Mouse (Mus musculus) intestine, postnatal 0 days (tissue): ENCODE measurements around the gene Wdr61. TPM values are rescaled to one million over a fixed set of nuclear protein-coding genes. Genes with fewer than 3 reads are reported as not detected.

ENCODE experiments used
- ATAC-seq: fragments of 200-750 bp; cut with Nextera tagmentation; 2 replicates; pipeline ENCODE4 v1.8.0; 2017; ENCODE audit warnings: mild to moderate bottlenecking, moderate TSS enrichment, moderate library complexity
- H3K27ac ChIP-seq: fragments of 300-500 bp; sonication (generic); 2 replicates; pipeline ENCODE4 v1.5.1; 2014; ENCODE audit warnings: mild to moderate bottlenecking, low read depth, low read length, moderate library complexity
- H3K27me3 ChIP-seq: fragments of 300-500 bp; sonication (generic); replicated peaks from 2 replicates; pipeline ENCODE4 v1.6.1; 2014; ENCODE audit warnings: low read length, mixed read lengths; ENCODE audit not compliant: control insufficient read depth, insufficient read depth
- H3K36me3 ChIP-seq: fragments of 300-500 bp; sonication (generic); 2 replicates; pipeline ENCODE4 v1.6.1; 2014; ENCODE audit warnings: mild to moderate bottlenecking, moderate library complexity; ENCODE audit not compliant: control insufficient read depth, insufficient read depth
- H3K4me1 ChIP-seq: fragments of 300-500 bp; sonication (generic); replicated peaks from 2 replicates; pipeline ENCODE4 v1.6.1; 2014; ENCODE audit warnings: antibody characterized with exemption, low read length, mixed read lengths; ENCODE audit not compliant: control insufficient read depth, insufficient read depth
- H3K4me2 ChIP-seq: fragments of 300-500 bp; sonication (generic); replicated peaks from 2 replicates; pipeline ENCODE4 v1.6.1; 2014; ENCODE audit warnings: low read depth, mild to moderate bottlenecking, moderate library complexity
- H3K4me3 ChIP-seq: fragments of 300-500 bp; sonication (generic); 2 replicates; pipeline ENCODE4 v1.5.1; 2014; ENCODE audit warnings: low read depth, low read length
- H3K9ac ChIP-seq: fragments of 300-500 bp; sonication (generic); 2 replicates; pipeline ENCODE4 v1.6.1; 2014; ENCODE audit warnings: mild to moderate bottlenecking, low read depth, low read length
- H3K9me3 ChIP-seq: fragments of 300-500 bp; sonication (generic); 2 replicates; pipeline ENCODE4 v1.6.1; 2016; ENCODE audit warnings: mixed run types; ENCODE audit not compliant: control insufficient read depth
- CTCF ChIP-seq: sonication (generic); IDR thresholded peaks from 2 replicates; pipeline ENCODE4 v1.5.1; 2016; ENCODE audit warnings: low read depth, mild to moderate bottlenecking, control low read depth, antibody characterized with exemption, moderate library complexity
- WGBS: fragments of 180-500 bp; shearing (Covaris S2); extraction: QIAGEN DNeasy Blood & Tissue Kit; methylation state at CpG from one replicate; pipeline ENCODE4 v1.1.7; 2014; 5-methylcytosine and 5-hydroxymethylcytosine counted together
- polyA plus RNA-seq: library from polyadenylated mRNA; unstranded; fragments of >200 nt; fragmentation: Nextera tagmentation; extraction: Ambion mirVana; gene quantifications from 2 replicates; pipeline ENCODE4 v1.2.1, GENCODE M21; 2015

Gene Wdr61
- polyA plus RNA-seq, 1 experiment from 2014 or later: 111 TPM

GRCm38 (mm10) chr9:54765336-54766085 is 31.2 kb upstream of the Wdr61 start:
- ATAC-seq: 0 out of 2 replicates have a peak, but pooled peaks have one; percentile 31
- Histone ChIP-seq H3K36me3 (no peaks in the 10 kb centered on the region), H3K9ac (no peak overlapping the region), H3K9me3 (no peaks in the 10 kb centered on the region), H3K4me1 (no peaks in the 10 kb centered on the region), H3K27me3 (peaks cover 55% of the 10 kb centered on the region), H3K27ac (no peak overlapping the region), H3K4me2 (peak overlapping the region; percentile 60), H3K4me3 (peak overlapping the region; percentile 29)
- 1% methylated on average over 40 of the region's 41 CpGs for WGBS
- no peak for TF ChIP-seq CTCF

GRCm38 (mm10) chr9:54764561-54765217 is 30.4 kb upstream of the Wdr61 start, which contains the start of gene Crabp1:
Gene Crabp1 (plus strand): TSS chr9:54764748.
- no peaks in the 10 kb centered on the region for H3K36me3 ChIP-seq
- peak within 1 kb of the TSS; percentile 60 for H3K4me2 ChIP-seq
- peaks cover 55% of the 10 kb centered on the region for H3K27me3 ChIP-seq
- 2% methylated on average over 39 of the region's 45 CpGs for WGBS
- H3K27ac ChIP-seq: no peak within 1 kb of the TSS
- H3K4me3 ChIP-seq: peak within 1 kb of the TSS; percentile 29
- H3K9me3 ChIP-seq: no peaks in the 10 kb centered on the region
- TF ChIP-seq CTCF: no peak
- ATAC-seq: no peak
- H3K4me1 ChIP-seq: no peaks in the 10 kb centered on the region
- H3K9ac ChIP-seq: no peak within 1 kb of the TSS

GRCm38 (mm10) chr9:54764091-54764490 is 29.8 kb upstream of the Wdr61 start:
- H3K36me3 ChIP-seq: no peaks in the 10 kb centered on the region
- no peak for ATAC-seq
- no peak overlapping the region for H3K4me3 ChIP-seq
- no peak overlapping the region for H3K9ac ChIP-seq
- H3K27ac ChIP-seq: no peak overlapping the region
- no peaks in the 10 kb centered on the region for H3K4me1 ChIP-seq
- no peaks in the 10 kb centered on the region for H3K9me3 ChIP-seq
- no peak for TF ChIP-seq CTCF
- 31% methylated on average over 12 of the region's 12 CpGs for WGBS
- H3K4me2 ChIP-seq: no peak overlapping the region
- H3K27me3 ChIP-seq: peaks cover 55% of the 10 kb centered on the region

- H3K27me3 ChIP-seq: peaks cover 18% of the 10 kb centered on the region
- no peak for TF ChIP-seq CTCF
- 39% methylated on average over 6 of the region's 6 CpGs for WGBS
- H3K4me1 ChIP-seq: no peaks in the 10 kb centered on the region
- H3K9ac ChIP-seq: no peak overlapping the region
- H3K9me3 ChIP-seq: no peaks in the 10 kb centered on the region
- H3K4me3 ChIP-seq: no peak overlapping the region
- no peak for ATAC-seq
- no peak overlapping the region for H3K4me2 ChIP-seq
- H3K27ac ChIP-seq: no peak overlapping the region
- H3K36me3 ChIP-seq: no peaks in the 10 kb centered on the region
These were observed 25.3 kb upstream of the Wdr61 start for GRCm38 (mm10) chr9:54759592-54759991.

GRCm38 (mm10) chr9:54752944-54753295 is 18.6 kb upstream of the Wdr61 start:
- Histone ChIP-seq H3K36me3 (no peaks in the 10 kb centered on the region), H3K9me3 (no peaks in the 10 kb centered on the region), H3K27me3 (no peaks in the 10 kb centered on the region), H3K4me3 (no peak overlapping the region), H3K4me2 (no peak overlapping the region), H3K27ac (no peak overlapping the region), H3K9ac (no peak overlapping the region), H3K4me1 (no peaks in the 10 kb centered on the region)
- ATAC-seq: no peak
- TF ChIP-seq CTCF: no peak
- WGBS: 53% methylated on average over 11 of the region's 11 CpGs

- no peak for ATAC-seq
- Histone ChIP-seq H3K9ac (no peak overlapping the region), H3K36me3 (no peaks in the 10 kb centered on the region), H3K4me3 (no peak overlapping the region), H3K27ac (no peak overlapping the region), H3K27me3 (no peaks in the 10 kb centered on the region), H3K4me2 (no peak overlapping the region), H3K9me3 (no peaks in the 10 kb centered on the region), H3K4me1 (no peaks in the 10 kb centered on the region)
- WGBS: 36% methylated on average over 21 of the region's 21 CpGs
- TF ChIP-seq CTCF: no peak
These were observed 18.1 kb upstream of the Wdr61 start for GRCm38 (mm10) chr9:54752201-54752943.
